Mouse (Mus musculus): ENCODE measurements at regions not wholly inside any gene's neighbourhood (a gene's known extent, or its start where the extent isn't known, plus 50 kb on each side); places are given as distances from the start of the nearest gene placed in this dataset.
"Not testable (repeated sequence)": the region's sequence is repeated elsewhere in the genome, so short reads cannot be mapped to it uniquely, and the experiment has no call there.

DNA sequence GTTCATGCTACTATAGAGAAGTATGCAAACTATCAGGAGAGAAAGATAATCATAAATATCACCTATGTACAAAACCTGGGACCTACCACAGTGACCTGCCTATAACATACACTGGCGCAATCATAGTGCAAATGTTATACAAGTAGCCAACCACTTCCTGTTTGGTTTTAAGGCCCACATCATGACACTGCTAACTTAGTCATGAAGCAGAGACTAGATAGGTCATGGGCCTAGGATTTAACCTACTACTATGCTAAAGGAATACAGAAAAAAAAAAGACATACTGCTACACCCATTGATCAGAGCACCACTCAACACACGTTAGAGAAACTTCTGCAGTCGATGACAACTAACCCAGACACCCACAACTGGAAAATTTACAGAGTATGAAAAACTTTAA is 498.6 kb upstream of the Acvr2a start:
- DNase-seq (ENCODE audit: low spot score in 2 of 2): no peak
- Histone ChIP-seq H3K27ac (no peak overlapping the region), H3K4me3 (no peak overlapping the region)
- TF ChIP-seq CTCF (conservative IDR thresholded peaks at IDR 0.05): no peak

GRCm38 (mm10) chr2:48316180-48316889 is 497.6 kb upstream of the Acvr2a start:
- DNase-seq (ENCODE audit: low spot score in 2 of 2): no peak
- no peak for TF ChIP-seq CTCF (conservative IDR thresholded peaks at IDR 0.05)
- Histone ChIP-seq H3K4me3 (no peak overlapping the region), H3K27ac (no peak overlapping the region)

DNA sequence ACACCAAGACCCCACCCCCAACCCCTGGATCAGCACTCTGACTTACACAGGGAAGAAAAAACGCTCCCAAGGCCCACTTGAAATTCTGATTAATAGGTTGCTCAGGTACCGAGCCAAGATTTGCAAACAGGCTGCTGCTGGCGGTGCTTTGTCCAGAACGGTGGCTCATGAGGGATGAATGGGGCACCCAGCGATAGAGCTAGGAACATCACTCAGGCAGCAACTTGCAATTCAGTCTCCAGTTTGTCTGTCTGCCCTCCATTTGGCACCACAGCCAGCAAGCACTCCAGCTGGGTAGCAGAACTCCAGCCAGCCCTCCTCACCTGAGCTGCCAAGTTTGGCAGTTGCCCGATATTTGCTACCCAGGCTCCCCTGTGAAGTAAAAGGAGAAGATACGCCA is 496.1 kb upstream of the Acvr2a start:
- TF ChIP-seq CTCF (conservative IDR thresholded peaks at IDR 0.05): no peak

DNA sequence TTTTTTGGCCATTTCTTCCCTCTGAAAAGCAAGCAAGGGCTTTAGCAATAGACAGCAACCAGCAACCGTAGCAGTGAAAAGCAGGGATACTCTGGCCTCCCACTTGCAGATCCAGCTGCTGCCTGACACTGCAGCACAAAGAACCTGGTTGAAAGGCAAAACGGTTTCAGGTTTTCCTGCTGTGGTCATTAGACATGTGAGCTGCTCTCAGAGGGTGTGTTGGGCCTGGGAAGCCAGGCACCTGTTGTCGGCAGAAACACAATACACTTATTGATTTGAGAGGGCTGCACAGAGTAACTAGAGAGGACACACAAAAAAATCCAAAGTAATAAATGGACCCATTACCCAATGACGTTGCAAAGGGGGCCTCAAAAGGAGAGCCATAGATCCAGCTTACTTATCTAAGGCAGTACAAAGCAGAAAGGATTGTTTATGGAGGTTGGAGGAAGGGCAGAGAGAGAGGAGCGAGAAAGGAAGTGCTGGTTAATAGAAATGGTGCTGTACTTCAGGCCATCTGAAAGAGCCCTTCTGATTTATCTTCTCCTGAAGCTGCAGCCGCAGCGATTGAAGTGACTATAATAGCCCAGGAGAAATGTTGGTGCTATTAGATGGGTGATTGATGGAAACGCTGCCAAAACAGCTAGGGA is 495.4 kb upstream of the Acvr2a start:
- TF ChIP-seq CTCF (conservative IDR thresholded peaks at IDR 0.05): no peak
- no peak for DNase-seq (ENCODE audit: low spot score in 2 of 2)
- no peak overlapping the region for H3K4me3 ChIP-seq
- no peak overlapping the region for H3K27ac ChIP-seq

More for the DNA sequence above, 496.1 kb upstream of the Acvr2a start:
- Histone ChIP-seq H3K27ac (no peak overlapping the region), H3K4me3 (no peak overlapping the region)
- DNase-seq (ENCODE audit: low spot score in 2 of 2): no peak

DNA sequence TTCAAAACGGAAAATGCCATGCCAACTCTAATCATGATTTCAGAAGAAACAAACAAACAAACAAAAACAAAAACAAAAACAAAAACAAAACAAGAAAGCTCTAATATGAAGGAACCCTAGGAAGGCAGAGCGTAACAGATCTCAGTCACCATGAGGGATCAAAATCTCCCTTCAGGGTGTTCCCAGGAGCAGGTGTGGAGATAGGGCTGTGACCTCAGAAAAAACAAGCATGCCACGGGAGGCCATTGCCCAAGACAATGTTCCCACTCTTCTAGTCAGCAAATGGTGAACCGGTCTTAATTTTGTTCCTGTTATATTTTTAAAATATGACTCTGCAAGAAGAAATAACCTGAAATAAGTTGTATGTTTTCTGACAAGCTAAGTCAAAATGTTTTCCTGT is 492.4 kb upstream of the Acvr2a start:
- H3K4me3 ChIP-seq: no peak overlapping the region
- TF ChIP-seq CTCF (conservative IDR thresholded peaks at IDR 0.05): no peak
- DNase-seq (ENCODE audit: low spot score in 2 of 2): no peak
- no peak overlapping the region for H3K27ac ChIP-seq

DNA sequence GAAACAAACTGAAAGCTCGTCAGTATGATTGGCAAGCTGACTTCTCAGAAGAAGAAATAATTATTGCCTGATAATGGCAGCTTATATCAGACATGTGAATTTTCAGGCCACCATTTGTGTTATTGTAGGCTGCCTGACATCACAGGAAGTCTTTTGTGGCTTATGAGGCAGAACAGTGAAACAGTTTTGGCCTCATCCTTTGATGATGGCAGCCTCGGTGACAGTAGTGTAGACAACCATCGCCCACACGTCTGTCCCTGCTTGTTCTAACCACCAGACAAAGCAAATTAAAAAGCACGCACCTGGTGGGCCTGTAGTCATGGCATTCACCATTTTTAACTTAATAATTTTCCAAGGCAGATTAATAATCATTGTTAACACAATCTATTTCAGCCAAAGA is 491.6 kb upstream of the Acvr2a start:
- no peak for DNase-seq (ENCODE audit: low spot score in 2 of 2)
- H3K27ac ChIP-seq: no peak overlapping the region
- no peak overlapping the region for H3K4me3 ChIP-seq
- TF ChIP-seq CTCF (conservative IDR thresholded peaks at IDR 0.05): no peak

DNA sequence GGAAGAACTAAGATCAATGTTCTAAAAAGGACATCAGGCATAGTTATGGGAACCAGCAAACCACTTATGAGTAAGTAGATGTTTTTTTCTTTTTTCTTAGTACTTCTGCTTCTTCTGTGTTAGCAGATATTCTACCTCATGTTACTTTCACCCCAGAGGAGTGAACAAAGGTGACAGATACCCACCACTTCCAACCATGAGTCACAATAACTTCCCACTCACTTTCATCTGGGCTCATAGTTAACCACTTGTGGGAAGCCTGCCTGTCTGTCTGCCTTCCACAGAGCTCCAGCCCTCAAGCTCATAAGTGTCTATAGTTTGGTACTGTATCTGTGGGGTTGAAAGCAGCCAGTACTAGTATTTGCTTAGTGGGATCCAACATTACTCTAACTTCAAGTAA is 485.7 kb upstream of the Acvr2a start:
- no peak overlapping the region for H3K4me3 ChIP-seq
- no peak for TF ChIP-seq CTCF (conservative IDR thresholded peaks at IDR 0.05)
- DNase-seq (ENCODE audit: low spot score in 2 of 2): no peak
- no peak overlapping the region for H3K27ac ChIP-seq

- TF ChIP-seq CTCF (conservative IDR thresholded peaks at IDR 0.05): no peak
- Histone ChIP-seq H3K27ac (no peak overlapping the region), H3K4me3 (peak overlapping the region; percentile 8; the same call in 1 of the 2 replicates)
- DNase-seq (ENCODE audit: low spot score in 2 of 2): no peak
These were observed 481.1 kb upstream of the Acvr2a start for GRCm38 (mm10) chr2:48332783-48333182.

GRCm38 (mm10) chr2:48348021-48348420 is 465.9 kb upstream of the Acvr2a start:
- Histone ChIP-seq H3K4me3 (no peak overlapping the region), H3K27ac (no peak overlapping the region)
- DNase-seq (ENCODE audit: low spot score in 2 of 2): no peak
- TF ChIP-seq CTCF (conservative IDR thresholded peaks at IDR 0.05): no peak

- DNase-seq (ENCODE audit: low spot score in 2 of 2): no peak
- no peak for TF ChIP-seq CTCF (conservative IDR thresholded peaks at IDR 0.05)
- no peak overlapping the region for H3K27ac ChIP-seq
- no peak overlapping the region for H3K4me3 ChIP-seq
These were observed 464.1 kb upstream of the Acvr2a start for GRCm38 (mm10) chr2:48349794-48350193.

DNA sequence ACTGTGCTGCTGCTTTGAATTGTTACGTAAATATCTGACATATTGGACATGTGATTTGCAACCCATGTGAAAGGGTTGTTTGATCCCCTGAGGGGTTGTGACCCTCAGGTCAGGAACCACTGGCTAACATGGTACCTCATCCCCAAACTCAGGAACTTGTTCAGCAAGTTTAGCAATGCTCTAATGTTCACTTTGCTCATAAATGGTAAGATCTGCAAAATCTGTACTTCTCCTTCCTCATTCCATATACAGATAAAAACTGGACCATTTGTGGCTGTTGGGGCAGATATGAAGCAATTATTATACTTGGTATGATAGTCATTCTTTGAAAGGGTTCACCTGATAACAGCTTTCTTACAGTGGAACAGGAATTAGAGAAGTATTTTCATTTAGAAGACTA is 463.7 kb upstream of the Acvr2a start:
- H3K27ac ChIP-seq: no peak overlapping the region
- TF ChIP-seq CTCF (conservative IDR thresholded peaks at IDR 0.05): no peak
- DNase-seq (ENCODE audit: low spot score in 2 of 2): no peak
- no peak overlapping the region for H3K4me3 ChIP-seq

GRCm38 (mm10) chr2:48371572-48371971 is 442.3 kb upstream of the Acvr2a start:
- H3K4me3 ChIP-seq; H3K27ac ChIP-seq; DNase-seq (ENCODE audit: low spot score in 2 of 2): not testable (repeated sequence)

DNA sequence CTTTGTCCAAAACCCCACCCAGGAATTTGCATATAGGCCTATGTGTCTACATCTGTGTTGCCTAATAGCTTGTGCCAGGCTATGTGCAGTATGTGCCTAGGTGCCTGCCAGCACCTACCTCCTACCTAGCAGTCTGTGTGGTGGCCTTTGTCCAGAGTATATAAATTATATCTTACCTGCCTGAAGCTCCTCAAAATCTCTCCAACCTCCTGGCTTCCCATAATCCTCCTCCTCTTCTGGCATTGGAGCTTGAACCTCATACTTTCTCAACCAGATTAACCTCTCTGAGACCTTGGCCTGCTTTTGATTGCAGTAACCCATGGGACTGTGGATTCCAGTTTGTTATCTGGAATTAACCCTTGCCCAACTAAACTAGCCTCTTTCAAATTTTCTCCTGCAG is 440.8 kb upstream of the Acvr2a start:
- Histone ChIP-seq H3K27ac (no peak overlapping the region), H3K4me3 (no peak overlapping the region)
- no peak for TF ChIP-seq CTCF (conservative IDR thresholded peaks at IDR 0.05)
- DNase-seq (ENCODE audit: low spot score in 2 of 2): no peak

DNA sequence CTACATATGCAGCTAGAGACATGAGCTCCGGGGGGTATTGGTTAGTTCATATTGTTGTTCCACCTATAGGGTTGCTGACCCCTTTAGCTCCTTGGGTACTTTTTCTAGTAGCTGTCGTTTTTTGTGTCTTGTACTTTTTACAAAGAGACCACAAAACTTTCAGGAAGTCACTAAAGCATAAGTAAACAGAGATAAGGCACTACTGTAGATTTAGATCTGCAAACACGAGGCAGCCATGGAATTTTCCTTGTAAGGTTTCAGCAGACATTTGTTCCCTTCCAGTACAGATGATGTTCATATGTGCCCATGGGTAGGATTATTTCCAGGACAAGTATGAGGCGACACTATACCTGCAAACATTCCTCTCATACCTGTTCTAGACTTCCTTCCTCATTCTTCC is 439.6 kb upstream of the Acvr2a start:
- Histone ChIP-seq H3K4me3 (no peak overlapping the region), H3K27ac (no peak overlapping the region)
- no peak for DNase-seq (ENCODE audit: low spot score in 2 of 2)
- no peak for TF ChIP-seq CTCF (conservative IDR thresholded peaks at IDR 0.05)
